Mouse (Mus musculus) C2C12 (cell line): Measurements from ENCODE around the gene Rnf123. TPM values are rescaled to one million over a fixed set of nuclear protein-coding genes. Genes with fewer than 3 reads are reported as not detected.
A peak's percentile ranks its signal among the peaks of the same experiment; 100 is the strongest.

Experiments used
- H3K27me3 ChIP-seq: one replicate; pipeline ENCODE4 v1.6.1; 2011; ENCODE audit not compliant: control insufficient read depth, insufficient read depth, insufficient read length
- H3K36me3 ChIP-seq: one replicate; pipeline ENCODE4 v1.6.1; 2011; ENCODE audit not compliant: control insufficient read depth, insufficient read depth
- H3K4me3 ChIP-seq: one replicate; pipeline ENCODE4 v1.5.1; 2011; ENCODE audit warnings: mild to moderate bottlenecking, control low read depth; ENCODE audit not compliant: poor library complexity, insufficient read depth, severe bottlenecking
- H3K79me2 ChIP-seq: one replicate; pipeline ENCODE4 v1.6.1; 2011; ENCODE audit not compliant: control insufficient read depth, insufficient read depth
- H3K79me3 ChIP-seq: one replicate; pipeline ENCODE4 v1.6.1; 2011; ENCODE audit warnings: low read depth, control low read depth
- H3ac ChIP-seq: one replicate; pipeline ENCODE3; 2011; ENCODE audit warnings: low read depth; ENCODE audit not compliant: control insufficient read depth, insufficient read length
- CEBPB ChIP-seq: IDR thresholded peaks from one replicate; pipeline ENCODE4 v1.6.1; 2011; ENCODE audit warnings: low read depth, mild to moderate bottlenecking, control low read depth, moderate library complexity
- CTCF ChIP-seq: IDR thresholded peaks from one replicate; pipeline ENCODE4 v1.5.1; 2011; ENCODE audit not compliant: control insufficient read depth, insufficient read depth, insufficient read length
- FOSL1 ChIP-seq: IDR thresholded peaks from one replicate; pipeline ENCODE4 v1.8.0; 2011; ENCODE audit warnings: mild to moderate bottlenecking, low read length; ENCODE audit not compliant: poor library complexity, insufficient read depth, severe bottlenecking
- MAX ChIP-seq: IDR thresholded peaks from one replicate; pipeline ENCODE4 v1.6.1; 2011; ENCODE audit warnings: mild to moderate bottlenecking, control low read depth
- MYOD1 ChIP-seq: IDR thresholded peaks from one replicate; pipeline ENCODE4 v1.6.1; 2011; ENCODE audit warnings: low read depth; ENCODE audit not compliant: control insufficient read depth, insufficient read length
- MYOG ChIP-seq: IDR thresholded peaks from one replicate; pipeline ENCODE4 v1.6.1; 2011; ENCODE audit not compliant: control insufficient read depth, insufficient read length; ENCODE audit errors: extremely low read depth
- USF1 ChIP-seq: IDR thresholded peaks from one replicate; pipeline ENCODE4 v1.6.1; 2011; ENCODE audit warnings: low read depth, mild to moderate bottlenecking, control low read depth, moderate library complexity
- polyA plus RNA-seq: library from polyadenylated mRNA; unstranded; fragments of >200 nt; fragmentation: generic; extraction: Trizol; gene quantifications from one replicate; pipeline ENCODE4 v1.2.1, GENCODE M21; 2012; ENCODE audit warnings: missing spikeins

The Rnf123 gene
- polyA plus RNA-seq, 1 experiment, result 15.4 TPM

DNA sequence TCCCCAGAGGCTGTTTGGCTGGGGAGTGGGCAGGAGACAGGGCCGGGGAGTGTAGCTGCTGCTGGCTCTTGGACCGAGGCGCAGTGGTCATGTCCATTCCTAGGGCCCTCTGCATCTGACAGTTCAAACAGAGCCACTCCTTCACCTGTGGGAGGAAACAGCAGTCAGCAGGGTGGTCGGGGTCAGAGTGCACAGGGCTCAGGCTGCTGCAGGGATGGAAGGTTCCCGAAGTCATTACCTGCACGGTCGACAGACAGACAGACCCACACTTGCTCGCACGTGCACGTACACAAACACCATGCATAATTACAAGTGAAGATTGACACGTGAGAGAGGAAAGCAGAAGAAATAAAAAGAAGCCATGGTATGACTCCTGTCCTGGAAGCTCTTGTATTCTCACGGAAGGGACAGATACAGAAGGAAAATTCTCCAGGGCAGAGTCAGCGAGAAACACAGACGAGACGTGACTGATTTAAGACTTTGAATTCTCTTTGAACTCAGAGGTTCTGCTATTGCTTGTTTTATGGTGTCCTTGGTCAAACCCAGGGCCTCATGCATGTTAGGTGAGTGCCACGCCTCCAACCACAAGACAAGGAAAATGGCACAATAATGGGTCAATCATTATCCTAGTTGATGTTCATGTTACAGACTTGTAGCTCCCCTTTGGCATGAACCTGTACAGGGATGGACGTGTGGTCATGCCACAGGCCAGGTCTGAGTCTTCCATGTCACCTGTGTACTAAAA lies 43.5 kb upstream of the Rnf123 start:
- no peaks in the 10 kb centered on the region for H3K27me3 ChIP-seq
- H3K79me3 ChIP-seq, result no peaks in the 10 kb centered on the region
- no peak overlapping the region for H3ac ChIP-seq
- H3K79me2 ChIP-seq, result no peaks in the 10 kb centered on the region
- no peak for TF ChIP-seq MYOD1
- no peak for TF ChIP-seq CTCF
- no peak for TF ChIP-seq CEBPB
- no peak for TF ChIP-seq MYOG
- no peak for TF ChIP-seq USF1
- TF ChIP-seq MAX, result no peak
- no peaks in the 10 kb centered on the region for H3K36me3 ChIP-seq
- H3K4me3 ChIP-seq, result no peak overlapping the region

DNA sequence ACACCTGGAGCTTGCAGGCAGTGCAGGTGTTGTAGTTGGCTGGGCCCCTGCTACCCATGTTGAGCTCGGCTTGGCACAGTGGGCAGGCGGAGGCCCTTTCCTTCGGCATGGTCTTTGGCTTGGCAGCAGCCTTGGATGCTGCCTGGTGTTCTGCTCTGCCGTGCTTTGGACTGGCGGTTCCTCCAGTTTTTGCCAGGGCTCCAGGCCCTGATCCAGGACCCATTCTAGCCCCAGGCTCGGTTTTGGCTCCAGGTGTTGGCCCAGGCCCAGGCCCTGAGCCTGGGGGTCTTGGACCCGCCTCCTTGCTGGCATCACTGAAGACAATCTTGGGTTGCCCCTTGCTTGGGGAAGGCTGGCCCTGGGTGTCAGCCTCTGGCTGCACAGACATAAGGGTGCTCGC lies 42.6 kb upstream of the Rnf123 start:
- no peak for TF ChIP-seq MYOD1
- TF ChIP-seq CEBPB, result no peak
- TF ChIP-seq FOSL1, result no peak
- no peak for TF ChIP-seq CTCF
- Histone ChIP-seq H3K36me3 (no peaks in the 10 kb centered on the region), H3K27me3 (no peaks in the 10 kb centered on the region), H3K79me2 (no peaks in the 10 kb centered on the region), H3ac (no peak overlapping the region), H3K79me3 (no peaks in the 10 kb centered on the region), H3K4me3 (no peak overlapping the region)

DNA sequence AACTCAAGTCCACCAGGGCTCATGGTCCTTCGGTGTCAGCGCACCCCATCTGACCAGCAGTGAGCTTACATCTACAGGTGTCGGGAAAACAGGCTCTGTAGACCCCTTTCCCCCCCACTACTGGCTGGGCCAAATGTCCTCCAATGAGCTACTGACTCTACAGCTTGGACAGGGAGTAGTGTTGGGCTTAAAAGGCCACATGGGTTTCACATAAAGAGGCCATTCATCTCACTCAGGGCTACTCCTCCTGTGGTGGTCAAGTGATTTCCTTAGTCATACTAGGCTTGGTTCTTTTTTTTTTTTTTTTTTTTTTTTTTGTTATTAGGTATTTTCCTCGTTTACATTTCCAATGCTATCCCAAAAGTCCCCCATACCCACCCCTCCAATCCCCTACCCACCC lies 40.8 kb upstream of the Rnf123 start:
- TF ChIP-seq MYOG (no peak), USF1 (no peak)
- Histone ChIP-seq H3K4me3 (no peak overlapping the region), H3ac (no peak overlapping the region), H3K27me3 (no peaks in the 10 kb centered on the region), H3K79me2 (no peaks in the 10 kb centered on the region), H3K36me3 (no peaks in the 10 kb centered on the region), H3K79me3 (no peaks in the 10 kb centered on the region)

DNA sequence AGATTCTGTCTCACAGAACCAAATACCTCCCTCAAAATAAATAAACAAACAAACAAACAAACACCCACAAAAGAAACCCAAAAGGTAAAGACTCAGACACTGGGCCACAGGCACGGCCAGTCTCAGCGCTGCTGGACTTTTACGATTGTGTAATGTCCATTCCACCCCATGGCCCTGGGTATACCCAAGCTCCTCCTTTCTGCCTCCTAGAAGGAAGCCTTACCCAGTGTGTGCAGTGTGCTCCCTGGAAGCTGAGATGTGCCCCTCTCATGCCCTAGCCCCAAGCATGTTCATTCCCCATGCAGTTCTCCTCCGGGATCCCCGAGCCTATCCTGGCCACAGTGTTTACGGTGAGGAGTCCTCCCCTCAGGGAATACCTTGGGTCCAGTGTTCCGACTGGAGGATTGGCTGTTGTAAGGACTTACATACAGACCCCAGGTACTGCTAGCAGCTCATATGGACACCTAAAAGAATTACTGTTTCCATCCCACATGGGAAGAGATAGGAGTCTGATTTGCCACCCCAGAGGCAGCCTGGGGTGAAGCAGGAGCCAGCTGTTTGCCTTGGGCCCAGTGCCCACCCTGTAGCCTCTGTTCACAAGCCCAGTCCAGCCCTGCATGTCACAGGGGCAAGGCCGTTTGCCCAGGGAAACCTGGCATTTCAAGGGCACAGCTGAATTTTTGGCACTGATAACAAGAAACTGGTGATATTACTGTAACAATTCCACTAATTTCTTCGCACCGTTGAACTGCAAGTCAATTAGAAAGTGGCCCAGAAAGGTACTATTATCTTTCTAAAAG lies 38.2 kb upstream of the Rnf123 start:
- Histone ChIP-seq H3K36me3 (no peaks in the 10 kb centered on the region), H3K4me3 (no peak overlapping the region), H3K79me3 (no peaks in the 10 kb centered on the region), H3K27me3 (no peaks in the 10 kb centered on the region), H3K79me2 (no peaks in the 10 kb centered on the region), H3ac (no peak overlapping the region)
- TF ChIP-seq FOSL1 (no peak), MYOG (no peak), MAX (no peak), CEBPB (no peak), CTCF (no peak), USF1 (no peak), MYOD1 (no peak)

DNA sequence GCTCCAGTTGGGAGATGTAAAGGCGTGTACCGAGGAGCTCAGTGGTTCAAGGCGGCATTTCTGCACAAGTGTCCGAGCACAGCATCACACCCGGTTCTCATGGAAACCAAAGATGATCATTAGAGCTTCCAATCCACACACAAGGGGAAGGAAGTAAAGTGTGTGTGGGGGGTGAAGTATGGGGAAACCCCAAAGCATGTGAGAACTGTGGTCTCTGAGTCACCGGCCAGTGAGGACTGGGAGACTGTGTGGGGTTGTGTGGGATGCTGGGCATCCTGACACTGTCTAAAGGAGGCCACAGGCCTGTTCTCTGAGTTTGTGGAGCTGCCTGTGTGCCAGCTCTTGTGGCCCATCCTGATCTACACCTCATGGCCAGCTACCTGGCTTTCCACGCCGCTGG lies 37.5 kb upstream of the Rnf123 start:
- no peak overlapping the region for H3ac ChIP-seq
- TF ChIP-seq FOSL1 (peak; percentile 71), MYOG (no peak), USF1 (peak; percentile 15), CEBPB (peak; percentile 45), MYOD1 (no peak), MAX (no peak), CTCF (no peak)
- H3K4me3 ChIP-seq, result no peak overlapping the region
- no peaks in the 10 kb centered on the region for H3K79me2 ChIP-seq
- H3K27me3 ChIP-seq, result no peaks in the 10 kb centered on the region
- H3K36me3 ChIP-seq, result no peaks in the 10 kb centered on the region
- H3K79me3 ChIP-seq, result no peaks in the 10 kb centered on the region

DNA sequence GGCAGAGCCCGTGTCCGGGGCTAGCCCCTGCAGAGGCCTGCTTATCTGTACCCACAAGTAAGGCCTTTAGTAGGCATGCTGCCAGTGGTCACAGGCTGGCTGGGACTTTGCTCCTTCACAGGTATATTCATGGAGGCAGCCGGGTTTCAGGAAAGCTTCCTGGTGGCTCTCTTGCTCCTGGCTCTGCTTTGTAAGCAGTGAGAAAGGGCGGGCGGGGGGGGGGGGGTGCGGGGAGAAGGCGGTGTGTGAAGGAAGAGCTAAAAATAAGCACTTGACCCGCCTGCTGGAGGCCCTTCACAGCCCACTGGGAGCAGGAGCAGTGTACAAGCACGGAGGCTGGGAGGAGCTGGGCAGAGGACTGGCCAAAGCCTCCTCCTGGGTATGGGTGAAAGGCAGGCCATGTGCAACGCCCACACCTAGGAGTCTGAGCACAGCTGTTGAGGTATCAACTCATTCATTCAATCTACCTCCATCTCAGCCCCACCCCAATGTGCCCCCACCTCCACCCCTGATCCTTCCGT lies 36.8 kb upstream of the Rnf123 start:
- H3K79me2 ChIP-seq, result no peaks in the 10 kb centered on the region
- H3K79me3 ChIP-seq, result no peaks in the 10 kb centered on the region
- TF ChIP-seq MAX (no peak), USF1 (no peak), MYOD1 (no peak), FOSL1 (no peak), MYOG (no peak), CTCF (no peak), CEBPB (no peak)
- H3K27me3 ChIP-seq, result no peaks in the 10 kb centered on the region
- H3K4me3 ChIP-seq, result no peak overlapping the region
- no peaks in the 10 kb centered on the region for H3K36me3 ChIP-seq
- no peak overlapping the region for H3ac ChIP-seq
